Mouse (Mus musculus) bone marrow, adult 2 months (tissue): ENCODE measurements at regions not wholly inside any gene's neighbourhood (a gene's known extent, or its start where the extent isn't known, plus 50 kb on each side); places are given as distances from the start of the nearest gene placed in this dataset.

ENCODE experiments used
- CTCF ChIP-seq: fragments of 200-500 bp; IDR thresholded peaks from 2 replicates; pipeline ENCODE4 v1.5.1; 2011; ENCODE audit warnings: low read length, control low read depth; ENCODE audit not compliant: control insufficient read depth, insufficient read depth
- POLR2A ChIP-seq: fragments of 200-500 bp; IDR thresholded peaks from 2 replicates; pipeline ENCODE4 v1.6.1; 2011; ENCODE audit warnings: low read depth, mild to moderate bottlenecking, control low read depth, low read length, borderline replicate concordance; ENCODE audit not compliant: control insufficient read depth

DNA sequence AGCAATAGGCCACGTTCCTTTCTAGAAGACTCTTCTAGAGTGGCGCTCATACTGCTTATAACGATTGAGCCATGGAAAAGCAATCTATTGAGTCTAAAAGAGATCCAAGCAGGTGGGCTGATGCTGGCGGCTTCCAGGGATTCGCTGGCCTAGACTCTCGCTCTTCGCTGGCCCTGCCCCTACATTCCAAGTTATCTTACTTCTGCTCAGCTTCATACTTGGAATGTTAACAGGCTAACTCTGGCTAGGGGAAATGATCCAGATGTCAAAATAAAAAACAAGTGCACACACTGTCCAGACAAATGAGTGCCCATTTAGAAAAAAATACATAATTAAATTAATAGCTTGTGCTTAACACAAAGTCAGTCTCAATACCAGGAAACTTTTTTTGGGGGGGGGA lies 67.6 kb upstream of the Arid2 start:
- TF ChIP-seq POLR2A (no peak), CTCF (no peak)
